Mouse (Mus musculus) E14TG2a.4 (cell line): Measurements from ENCODE around the gene Stk38.

Source experiments
- CTCF ChIP-seq: conservative IDR thresholded peaks from 2 replicates; pipeline ENCODE4 v1.5.1; 2014; ENCODE audit warnings: low read length
- NANOG ChIP-seq: IDR thresholded peaks from 2 replicates; pipeline ENCODE4 v1.6.1; 2014; ENCODE audit warnings: borderline replicate concordance, low read length, mixed read lengths
- POU5F1 ChIP-seq: IDR thresholded peaks from 2 replicates; pipeline ENCODE4 v1.6.1; 2014; ENCODE audit warnings: low read length, borderline replicate concordance

DNA sequence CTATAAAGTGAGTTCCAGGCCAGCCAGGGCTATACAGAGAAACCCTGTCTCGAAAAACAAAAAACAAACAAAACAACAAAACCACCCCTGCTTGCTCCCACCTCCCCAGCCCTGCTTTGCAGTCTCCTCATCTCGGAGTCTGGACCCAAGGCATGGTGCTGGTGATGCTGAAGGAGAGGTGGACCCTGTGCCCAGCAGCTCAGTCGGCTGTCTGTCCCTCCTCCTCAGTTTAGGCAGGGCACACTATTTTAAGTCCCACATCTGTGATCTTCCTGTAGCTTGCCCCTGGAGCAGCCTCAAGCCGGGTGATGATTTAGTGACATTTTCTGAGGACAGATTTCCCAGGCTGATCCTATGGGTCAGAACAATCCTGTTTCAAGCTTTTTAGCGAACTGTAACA, 47.8 kb upstream of the Stk38 start:
- TF ChIP-seq CTCF = no peak
- no peak for TF ChIP-seq NANOG
- no peak for TF ChIP-seq POU5F1
